Mouse (Mus musculus): ENCODE measurements around the gene Scnn1a. TPM values are rescaled to one million over a fixed set of nuclear protein-coding genes. Genes with fewer than 3 reads are reported as not detected.

Scnn1a gene
- total RNA-seq, 1 experiment from 2014 or later: 1.9 TPM

- no peak for DNase-seq
Observed at GRCm38 (mm10) chr6:125344084-125344483, 23.6 kb downstream of the Scnn1a start.

- DNase-seq: no peak
Observed at GRCm38 (mm10) chr6:125344866-125345265, 24.4 kb downstream of the Scnn1a start.

- DNase-seq: no peak
Observed at GRCm38 (mm10) chr6:125345625-125346024, 25.2 kb downstream of the Scnn1a start.

- DNase-seq: no peak
Observed at GRCm38 (mm10) chr6:125346029-125346428, 25.6 kb downstream of the Scnn1a start.

GRCm38 (mm10) chr6:125348721-125349574, 28.5 kb downstream of the Scnn1a start, which contains the start of gene Tnfrsf1a:
Gene Tnfrsf1a (plus strand): TSS chr6:125349362.
- peak; percentile 53 for DNase-seq

- DNase-seq: peak; percentile 89
Observed at GRCm38 (mm10) chr6:125349575-125350230, 29.2 kb downstream of the Scnn1a start.

GRCm38 (mm10) chr6:125350231-125350994, 30.0 kb downstream of the Scnn1a start:
- DNase-seq: peak; percentile 72

GRCm38 (mm10) chr6:125350995-125351324, 30.5 kb downstream of the Scnn1a start:
- DNase-seq: no peak

- DNase-seq: peak; percentile 92
Observed at GRCm38 (mm10) chr6:125351368-125352045, 31.0 kb downstream of the Scnn1a start.

- DNase-seq: peak; percentile 66
Observed at GRCm38 (mm10) chr6:125352046-125352384, 31.6 kb downstream of the Scnn1a start.

- DNase-seq: no peak
Observed at GRCm38 (mm10) chr6:125352811-125353210, 32.4 kb downstream of the Scnn1a start.

- no peak for DNase-seq
Observed at GRCm38 (mm10) chr6:125353221-125353620, 32.8 kb downstream of the Scnn1a start.

- no peak for DNase-seq
Observed at GRCm38 (mm10) chr6:125353655-125354054, 33.2 kb downstream of the Scnn1a start.

GRCm38 (mm10) chr6:125354352-125355151, 34.1 kb downstream of the Scnn1a start:
- DNase-seq: peak; percentile 91

GRCm38 (mm10) chr6:125355197-125355741, 34.8 kb downstream of the Scnn1a start:
- no peak for DNase-seq

GRCm38 (mm10) chr6:125356264-125356663, 35.8 kb downstream of the Scnn1a start:
- no peak for DNase-seq

- no peak for DNase-seq
Observed at GRCm38 (mm10) chr6:125357334-125357733, 36.9 kb downstream of the Scnn1a start.

- peak; percentile 86 for DNase-seq
Observed at GRCm38 (mm10) chr6:125359999-125360398, 39.5 kb downstream of the Scnn1a start.

- no peak for DNase-seq
Observed at GRCm38 (mm10) chr6:125360846-125361245, 40.4 kb downstream of the Scnn1a start.

GRCm38 (mm10) chr6:125361467-125362291, 41.2 kb downstream of the Scnn1a start:
- DNase-seq: peak; percentile 81

Measured in adrenal gland, postnatal 14 days (tissue).